Mouse (Mus musculus) MEL (cell line): Measurements from ENCODE around the gene Slc29a1.

Experiments
- CHD2 ChIP-seq: IDR thresholded peaks from 2 replicates; pipeline ENCODE4 v1.6.1; 2011; ENCODE audit warnings: low read length, improper control_type of control experiment
- CTCF ChIP-seq, 3 experiments: IDR thresholded peaks in 2 of 3; conservative IDR thresholded peaks in 1 of 3; 2 replicates each; pipeline ENCODE4 v1.5.1; 2011 to 2012; ENCODE audit warnings: low read length in 3 of 3, low read depth in 2 of 3, mild to moderate bottlenecking in 2 of 3, improper control_type of control experiment in 1 of 3, inconsistent platforms in 1 of 3, mixed read lengths in 1 of 3, moderate library complexity in 1 of 3; ENCODE audit not compliant: control insufficient read depth in 1 of 3, insufficient read depth in 1 of 3, poor library complexity in 1 of 3, severe bottlenecking in 1 of 3
- EP300 ChIP-seq, 2 experiments: IDR thresholded peaks; 2 replicates each; pipeline ENCODE4 v1.6.1; 2011; ENCODE audit warnings: improper control_type of control experiment in 2 of 2, low read length in 2 of 2, low read depth in 1 of 2, mild to moderate bottlenecking in 1 of 2
- GABPA ChIP-seq: IDR thresholded peaks from 2 replicates; pipeline ENCODE4 v1.6.1; 2012; ENCODE audit warnings: low read depth, mild to moderate bottlenecking, inconsistent platforms, low read length, improper control_type of control experiment, moderate library complexity
- GATA1 ChIP-seq: IDR thresholded peaks from 2 replicates; pipeline ENCODE4 v1.6.1; 2011; ENCODE audit warnings: low read depth, low read length, improper control_type of control experiment
- KAT2A ChIP-seq: conservative IDR thresholded peaks from 2 replicates; pipeline ENCODE4 v1.6.1; 2012; ENCODE audit warnings: low read depth, low read length, improper control_type of control experiment, inconsistent platforms
- POLR2A ChIP-seq, 2 experiments: IDR thresholded peaks; 2 replicates each; pipeline ENCODE4 v1.6.1; 2011 to 2012; ENCODE audit warnings: low read length in 2 of 2, mild to moderate bottlenecking in 2 of 2, control low read depth in 1 of 2, improper control_type of control experiment in 1 of 2, low read depth in 1 of 2, moderate library complexity in 1 of 2; ENCODE audit not compliant: control insufficient read depth in 1 of 2, insufficient read depth in 1 of 2, poor library complexity in 1 of 2
- SIN3A ChIP-seq: IDR thresholded peaks from 2 replicates; pipeline ENCODE4 v1.6.1; 2012; ENCODE audit warnings: low read length, improper control_type of control experiment, inconsistent platforms
- SMC3 ChIP-seq: IDR thresholded peaks from 2 replicates; pipeline ENCODE4 v1.6.1; 2011; ENCODE audit warnings: low read depth, low read length, improper control_type of control experiment
- TAL1 ChIP-seq: IDR thresholded peaks from 2 replicates; pipeline ENCODE4 v1.6.1; 2012; ENCODE audit warnings: mild to moderate bottlenecking, inconsistent platforms, low read length, moderate library complexity, mixed read lengths
- TCF12 ChIP-seq: IDR thresholded peaks from 2 replicates; pipeline ENCODE4 v1.6.1; 2014; ENCODE audit warnings: low read depth, mild to moderate bottlenecking, inconsistent platforms, low read length, improper control_type of control experiment, moderate library complexity

GRCm38 (mm10) chr17:45556514-45557245 lies 42.7 kb downstream of the Slc29a1 start:
- TF ChIP-seq POLR2A (IDR thresholded peaks at IDR 0.05; ENCODE audit: control insufficient read depth in 1 of 2, insufficient read depth in 1 of 2, low read depth in 1 of 2, low read length in 2 of 2, poor library complexity in 1 of 2): no peak
- no peak for TF ChIP-seq CTCF (IDR thresholded peaks at IDR 0.05 in 2 of 3, conservative IDR thresholded peaks at IDR 0.05 in 1 of 3; ENCODE audit: control insufficient read depth in 1 of 3, insufficient read depth in 1 of 3, low read depth in 2 of 3, low read length in 3 of 3, poor library complexity in 1 of 3, severe bottlenecking in 1 of 3)
- no peak for TF ChIP-seq GATA1
- TF ChIP-seq KAT2A: no peak
- TF ChIP-seq GABPA: no peak
- no peak for TF ChIP-seq CHD2
- TF ChIP-seq EP300 (IDR thresholded peaks at IDR 0.05; ENCODE audit: low read depth in 1 of 2, low read length in 2 of 2): no peak; a peak in 1 of 4 replicates
- no peak for TF ChIP-seq TAL1
- no peak for TF ChIP-seq TCF12
- no peak for TF ChIP-seq SIN3A
- no peak for TF ChIP-seq SMC3
